Mouse (Mus musculus) urinary bladder, postnatal 14 days (tissue): ENCODE measurements around the gene Top2a.

ENCODE experiments used
- DNase-seq: peaks from one replicate; pipeline ENCODE4 v3.0.0; 2021; ENCODE audit warnings: low spot score

Gene Top2a

GRCm38 (mm10) chr11:98982773-98983133 lies 41.2 kb downstream of the Top2a start, which contains the start of gene Gjd3:
Gjd3 (minus strand) TSS chr11:98983016.
- DNase-seq: no peak

- peak; percentile 65 for DNase-seq
Measured at GRCm38 (mm10) chr11:98981997-98982772, 41.8 kb downstream of the Top2a start.

- DNase-seq: no peak
Measured at GRCm38 (mm10) chr11:98981289-98981996, 42.5 kb downstream of the Top2a start.

- no peak for DNase-seq
Measured at GRCm38 (mm10) chr11:98979356-98979755, 44.6 kb downstream of the Top2a start.

GRCm38 (mm10) chr11:98978526-98979148 lies 45.4 kb downstream of the Top2a start:
- DNase-seq: no peak

GRCm38 (mm10) chr11:98974871-98975719 lies 48.9 kb downstream of the Top2a start:
- peak; percentile 84 for DNase-seq

- DNase-seq: no peak
Measured at GRCm38 (mm10) chr11:98974213-98974612, 49.8 kb downstream of the Top2a start.

- no peak for DNase-seq
Measured at GRCm38 (mm10) chr11:98973584-98973983, 50.4 kb downstream of the Top2a start.

GRCm38 (mm10) chr11:98972801-98973360 lies 51.1 kb downstream of the Top2a start:
- no peak for DNase-seq

- DNase-seq: peak; percentile 87
Measured at GRCm38 (mm10) chr11:98972215-98972614, 51.8 kb downstream of the Top2a start.

GRCm38 (mm10) chr11:98971316-98972031 lies 52.5 kb downstream of the Top2a start:
- peak; percentile 52 for DNase-seq

- no peak for DNase-seq
Measured at GRCm38 (mm10) chr11:98970191-98970925, 53.6 kb downstream of the Top2a start.

GRCm38 (mm10) chr11:98969496-98969927 lies 54.5 kb downstream of the Top2a start:
- no peak for DNase-seq

- DNase-seq: no peak
Measured at GRCm38 (mm10) chr11:98968716-98969495, 55.1 kb downstream of the Top2a start.

- no peak for DNase-seq
Measured at GRCm38 (mm10) chr11:98968079-98968478, 55.9 kb downstream of the Top2a start.

- peak; percentile 63 for DNase-seq
Measured at GRCm38 (mm10) chr11:98966499-98967141, 57.4 kb downstream of the Top2a start.

GRCm38 (mm10) chr11:98965416-98966077 lies 58.4 kb downstream of the Top2a start:
- DNase-seq: no peak
